Mouse (Mus musculus): Measurements from ENCODE around the gene Casp2.

GRCm38 (mm10) chr6:42229610-42230009 lies 35.2 kb upstream of the Casp2 start:
- TF ChIP-seq CTCF (IDR thresholded peaks at IDR 0.05; ENCODE audit: low read depth, low read length): no peak
- TF ChIP-seq POLR2A (IDR thresholded peaks at IDR 0.05; ENCODE audit: borderline replicate concordance, low read depth, low read length): no peak

Data from bone marrow macrophage, adult 2 months (primary cell).